Mouse (Mus musculus): ENCODE data around the gene Atp11a.

Gene Atp11a

DNA sequence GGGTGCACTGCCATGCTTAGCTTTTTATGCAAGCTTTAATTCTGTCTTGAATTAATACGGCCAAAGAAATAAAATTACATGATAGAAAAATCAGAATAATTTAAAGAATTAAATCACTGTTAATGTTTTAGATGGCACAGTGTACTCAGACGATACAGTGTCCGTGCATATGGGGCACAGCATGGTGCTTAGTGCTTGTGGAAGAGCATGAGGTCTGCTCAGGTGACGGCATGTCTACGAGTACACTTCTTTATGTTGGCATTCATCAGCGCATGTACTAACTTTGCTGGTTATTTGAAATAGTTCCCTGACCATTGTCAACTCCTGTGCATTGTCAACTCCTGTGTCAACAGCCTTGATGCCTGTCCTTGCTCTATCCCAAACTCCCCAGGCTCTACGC lies 12.5 kb downstream of the Atp11a start:
- no peak for DNase-seq (ENCODE audit: low spot score in 2 of 2)

DNA sequence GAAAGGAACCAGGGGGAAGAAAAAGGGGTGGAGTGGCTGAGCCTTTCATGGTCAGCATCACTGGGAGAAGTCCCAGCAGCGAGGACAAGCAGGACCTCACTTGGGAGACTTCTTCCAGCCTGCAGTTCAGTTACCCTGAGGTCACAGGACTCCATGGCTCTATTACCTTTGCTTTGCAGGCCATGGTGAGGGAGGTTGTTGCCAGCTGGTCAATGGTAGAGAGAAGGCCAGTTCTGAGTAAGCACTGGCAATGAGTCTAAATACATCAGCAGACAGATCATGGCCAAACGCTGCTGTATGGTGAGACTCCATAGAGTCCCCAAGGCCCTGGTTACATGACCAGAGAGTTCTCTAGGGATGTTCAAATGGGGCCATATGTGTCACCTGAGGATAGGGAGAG lies 15.5 kb downstream of the Atp11a start:
- DNase-seq (ENCODE audit: low spot score in 2 of 2), result no peak

DNA sequence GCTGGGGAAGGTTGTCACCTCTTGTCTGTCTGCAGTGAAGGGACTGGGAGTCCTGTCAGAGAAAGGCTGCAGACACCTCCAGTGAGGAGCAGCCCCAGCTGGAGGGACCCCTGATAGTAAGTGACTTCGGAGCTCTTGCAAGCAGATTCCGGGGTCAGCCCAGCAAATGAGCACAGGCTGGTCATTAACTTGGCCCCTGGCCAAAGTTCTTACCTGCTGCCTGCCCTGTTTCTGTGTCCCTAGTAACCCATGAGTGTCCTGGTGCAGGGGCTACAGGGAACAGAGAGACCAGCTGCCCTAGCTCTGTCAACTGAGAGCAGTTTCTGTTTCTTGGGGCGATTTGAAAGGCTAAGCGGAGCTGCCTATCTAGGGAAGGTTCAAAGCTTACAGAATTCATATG lies 17.1 kb downstream of the Atp11a start:
- no peak for DNase-seq (ENCODE audit: low spot score in 2 of 2)

DNA sequence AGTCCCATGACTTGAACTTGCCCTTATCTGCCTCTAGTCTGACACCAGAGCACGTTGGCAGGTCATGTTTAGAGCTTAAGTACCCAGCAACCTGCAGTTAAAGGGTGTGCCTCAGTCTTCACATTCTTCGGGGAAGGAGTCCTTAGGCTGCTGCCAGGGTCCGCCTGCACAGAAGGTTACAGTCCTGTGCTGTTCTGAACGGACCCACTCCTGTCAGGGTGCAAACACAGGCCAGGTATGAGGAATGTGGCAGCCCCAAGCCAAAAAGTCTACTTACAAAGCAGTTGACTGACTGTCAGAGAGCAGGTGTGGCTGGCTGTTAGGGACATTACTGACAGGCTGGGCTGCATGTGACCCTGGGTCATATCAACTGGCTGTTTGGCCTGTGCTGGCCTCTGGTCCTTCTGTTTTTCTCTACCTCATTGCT lies 18.1 kb downstream of the Atp11a start:
- no peak for DNase-seq (ENCODE audit: low spot score in 2 of 2)

DNA sequence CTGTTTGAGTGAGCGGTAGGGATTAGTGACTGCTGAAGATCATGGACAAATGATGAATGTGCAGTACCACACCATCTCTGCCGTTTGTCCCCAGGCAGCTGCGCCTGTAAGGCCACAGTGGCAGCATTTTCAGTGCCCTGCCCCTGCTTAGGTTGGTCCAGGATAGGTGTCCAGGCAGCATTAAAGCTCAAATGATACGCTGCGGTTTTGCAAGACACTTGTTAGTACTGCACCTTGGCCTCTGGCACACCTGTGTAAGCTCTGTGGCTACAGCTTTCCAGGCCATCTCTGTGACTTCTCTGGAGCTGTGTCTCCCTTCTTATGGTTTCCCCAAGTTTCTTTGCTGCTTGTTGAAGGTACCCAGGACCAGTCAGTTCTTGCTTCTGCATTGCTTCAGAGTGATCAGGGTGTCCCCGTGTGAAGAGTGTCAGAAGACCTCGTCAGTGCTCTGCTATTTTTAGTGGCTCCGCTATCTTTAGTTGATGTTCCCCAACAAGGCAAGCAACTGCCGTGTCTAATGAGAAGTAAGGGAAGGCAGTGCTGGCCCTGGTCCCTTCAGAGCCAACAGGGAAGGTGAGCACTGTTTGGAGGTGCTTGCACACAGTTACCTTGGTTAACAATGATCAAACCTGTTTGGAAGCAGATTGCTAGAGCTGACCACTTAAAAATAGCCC lies 18.6 kb downstream of the Atp11a start:
- DNase-seq (ENCODE audit: low spot score in 2 of 2), result no peak

DNA sequence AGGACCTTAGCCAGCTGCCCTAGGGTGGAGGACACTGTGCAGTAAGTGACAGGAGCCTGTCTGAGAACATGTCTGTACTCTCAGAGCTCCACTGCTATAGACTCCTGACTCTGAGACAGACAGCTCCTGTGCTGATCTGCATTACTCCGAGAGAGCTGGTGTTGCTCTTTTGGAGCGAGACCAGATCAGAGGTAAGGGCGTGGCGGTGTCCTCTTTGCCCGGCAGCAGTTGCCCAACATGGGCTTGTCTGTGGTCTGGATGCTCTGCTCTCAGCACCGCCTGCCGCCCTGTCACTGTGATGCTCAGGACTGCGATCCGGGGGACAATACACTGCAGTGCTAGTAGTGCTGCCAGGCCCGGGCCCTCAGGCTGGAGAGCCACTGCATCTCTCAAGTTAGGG lies 19.4 kb downstream of the Atp11a start:
- no peak for DNase-seq (ENCODE audit: low spot score in 2 of 2)

DNA sequence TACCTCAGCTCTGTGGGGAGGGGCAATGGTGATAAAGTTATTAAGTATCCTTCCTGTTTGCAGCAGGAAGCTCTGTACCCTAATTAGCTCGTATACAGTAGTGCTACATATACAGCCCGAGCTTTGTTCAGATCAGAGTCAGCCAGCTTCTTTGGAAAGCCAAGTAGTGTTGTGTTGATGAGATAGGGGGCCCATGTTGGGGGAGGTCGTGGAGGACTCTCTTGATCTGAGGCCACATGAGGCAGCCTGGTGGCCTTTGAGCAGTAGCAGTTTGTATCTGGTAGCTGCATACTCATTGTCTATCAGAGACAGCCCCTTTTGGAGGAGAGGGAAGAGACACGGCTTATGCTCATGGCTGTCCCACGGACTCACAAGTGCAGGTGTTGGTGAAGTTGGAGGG lies 20.4 kb downstream of the Atp11a start:
- no peak for DNase-seq (ENCODE audit: low spot score in 2 of 2)

DNA sequence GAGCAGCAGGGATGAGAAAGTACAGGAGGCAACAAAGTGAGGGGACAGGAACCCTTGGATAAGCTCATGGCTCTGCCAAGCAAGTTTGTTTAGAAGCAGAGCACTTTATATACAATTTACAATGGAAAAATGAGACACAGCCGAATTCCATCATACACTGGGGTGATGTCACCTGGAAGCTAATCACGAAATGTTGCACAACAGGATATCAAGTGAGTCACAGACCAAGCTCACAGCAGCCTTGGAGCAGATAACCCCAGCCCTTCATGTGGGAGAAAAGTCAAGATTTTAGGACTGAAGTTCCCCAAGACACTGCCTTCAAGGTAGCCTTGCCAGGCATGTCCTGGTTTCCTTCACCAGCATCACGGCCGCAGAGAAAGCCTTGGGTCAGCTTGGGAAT lies 22.7 kb downstream of the Atp11a start:
- no peak for DNase-seq (ENCODE audit: low spot score in 2 of 2)

DNA sequence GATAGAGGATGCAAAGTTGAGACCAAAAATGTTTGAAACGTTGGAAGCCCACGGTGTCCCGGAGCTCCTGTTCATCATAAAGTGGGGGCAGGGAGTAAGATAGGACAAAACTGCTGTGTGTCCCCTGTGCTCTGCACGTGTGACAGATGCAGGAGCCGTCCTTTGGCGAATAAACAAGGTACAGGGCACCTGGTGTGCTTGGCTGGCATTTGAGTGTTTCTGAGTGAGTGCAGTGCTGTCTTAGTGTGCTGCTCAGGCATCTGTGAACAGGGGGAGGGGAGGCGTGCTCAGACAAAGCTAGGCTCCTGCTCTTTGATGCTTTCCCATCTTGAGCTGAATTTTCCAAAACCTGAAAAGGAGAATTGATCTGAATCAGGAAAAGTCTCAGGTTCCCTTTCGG lies 28.7 kb downstream of the Atp11a start:
- no peak for DNase-seq (ENCODE audit: low spot score in 2 of 2)

DNA sequence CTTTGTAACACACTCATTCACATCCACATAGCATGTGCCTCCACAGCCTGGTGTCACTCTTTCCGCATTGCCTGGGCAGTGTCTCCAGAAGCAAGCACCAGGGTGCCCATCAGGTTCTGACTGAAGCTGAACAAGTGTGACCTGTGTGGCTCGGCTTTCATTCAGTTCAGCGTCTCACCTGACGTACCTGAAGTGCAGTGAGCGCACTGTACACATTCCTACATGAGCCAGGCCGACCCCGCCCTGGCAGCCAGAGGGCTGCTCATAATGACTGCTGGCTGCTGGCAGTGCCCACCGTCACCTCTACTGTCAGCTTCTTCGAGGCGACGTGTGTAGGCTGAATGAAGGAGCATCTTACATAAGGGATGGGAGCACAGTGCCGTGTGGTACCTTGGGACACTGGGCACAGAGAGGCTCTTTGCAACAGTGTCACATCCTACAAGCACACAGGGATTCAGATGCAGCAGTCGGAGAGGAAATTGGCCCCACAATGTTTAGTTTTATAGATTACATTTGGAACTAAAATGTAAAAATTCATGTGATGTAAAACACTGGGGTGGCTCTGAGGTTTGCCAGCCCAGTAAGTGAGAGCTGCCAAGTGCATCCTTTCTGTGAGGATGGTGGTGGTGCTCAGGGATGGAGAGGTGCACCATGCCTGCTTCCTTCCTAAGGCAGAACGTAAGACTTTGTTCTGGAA lies 29.6 kb downstream of the Atp11a start:
- DNase-seq (ENCODE audit: low spot score in 2 of 2), result no peak

DNA sequence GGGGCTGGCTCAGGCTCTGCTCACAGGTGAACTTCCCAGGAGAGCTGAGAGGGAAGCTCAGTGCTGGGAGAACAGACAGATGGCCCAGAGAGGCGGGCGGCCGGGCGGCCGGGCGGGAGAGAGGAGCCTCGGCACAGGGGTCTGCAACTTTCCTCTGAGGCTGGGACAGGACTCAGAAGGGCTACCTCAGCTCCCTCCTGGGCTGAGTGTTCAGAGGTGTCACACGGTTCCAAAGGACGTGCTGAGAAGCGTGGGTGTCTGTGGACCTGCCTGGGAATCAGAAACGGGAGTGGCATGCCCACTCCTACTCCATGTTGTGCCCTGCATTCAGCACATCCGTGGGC lies 30.1 kb downstream of the Atp11a start:
- DNase-seq (ENCODE audit: low spot score in 2 of 2), result no peak

DNA sequence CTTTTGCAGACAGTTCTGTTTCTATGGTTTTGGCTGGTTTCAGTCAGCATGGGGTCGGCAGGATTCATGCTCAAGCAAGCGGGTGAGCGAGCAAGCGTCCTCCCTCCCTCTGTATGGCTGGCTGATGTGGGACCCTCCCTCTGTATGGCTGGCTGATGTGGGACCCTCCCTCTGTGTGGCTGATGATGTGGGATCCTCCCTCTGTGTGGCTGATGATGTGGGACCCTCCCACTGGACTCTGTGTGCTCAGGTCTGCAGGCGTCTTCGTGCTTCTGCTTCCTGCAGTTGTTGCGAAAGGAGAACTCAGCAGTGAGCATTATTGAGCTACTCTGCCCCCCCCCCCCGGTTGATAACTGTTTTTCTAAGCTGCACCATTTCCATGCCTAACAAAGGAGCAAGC lies 30.6 kb downstream of the Atp11a start:
- no peak for DNase-seq (ENCODE audit: low spot score in 2 of 2)

DNA sequence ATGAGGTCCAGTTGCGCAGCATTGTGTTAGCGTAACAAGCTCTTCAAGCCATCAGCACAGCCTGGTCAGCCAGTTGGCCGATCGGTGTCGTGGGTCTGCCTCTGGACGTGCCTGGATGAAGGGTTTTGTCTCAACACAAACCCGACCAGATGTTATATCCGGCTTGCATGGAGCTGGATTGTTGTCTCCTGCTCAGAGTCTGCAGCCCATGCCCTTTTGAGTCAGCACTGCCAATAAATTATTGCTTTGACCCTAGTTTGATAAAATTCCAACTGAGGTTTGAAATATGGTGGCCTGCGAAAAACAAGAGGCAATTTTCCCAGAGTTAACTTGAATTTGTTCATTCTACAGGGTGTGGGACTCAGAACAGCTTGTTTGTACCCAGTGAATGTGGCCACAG lies 31.9 kb downstream of the Atp11a start:
- DNase-seq (ENCODE audit: low spot score in 2 of 2), result no peak

DNA sequence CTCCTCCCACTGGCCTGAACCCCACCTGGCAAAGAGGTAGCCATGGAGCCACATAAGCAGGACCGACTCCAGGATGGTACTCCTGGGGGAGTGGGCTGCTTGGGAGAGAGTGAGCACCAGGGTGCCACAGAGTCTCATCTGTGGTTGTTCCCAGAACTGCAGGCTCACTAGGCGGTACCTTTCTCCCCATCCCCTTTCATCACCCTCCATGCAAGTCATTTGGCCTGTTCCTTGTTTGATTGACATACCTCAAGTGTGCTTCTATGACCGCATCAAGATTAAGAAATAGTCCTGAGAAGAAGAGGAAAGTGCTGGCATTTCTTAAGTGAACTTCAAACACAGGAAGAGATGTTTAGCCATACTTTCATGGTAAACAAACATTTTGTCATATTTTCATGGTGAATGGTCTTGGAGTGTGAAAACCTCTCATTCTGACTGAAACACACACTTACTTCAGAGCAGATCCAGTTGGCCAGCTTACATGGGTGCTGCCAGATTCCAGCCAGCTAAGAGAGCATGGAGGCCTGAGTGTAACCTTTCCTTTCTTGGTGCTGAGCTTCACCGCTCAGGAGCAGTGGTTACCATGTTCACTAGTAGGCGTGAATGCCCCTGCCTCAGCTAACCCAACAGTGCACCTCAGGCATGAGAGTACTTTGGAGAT lies 38.3 kb downstream of the Atp11a start:
- DNase-seq (ENCODE audit: low spot score in 2 of 2), result no peak

DNA sequence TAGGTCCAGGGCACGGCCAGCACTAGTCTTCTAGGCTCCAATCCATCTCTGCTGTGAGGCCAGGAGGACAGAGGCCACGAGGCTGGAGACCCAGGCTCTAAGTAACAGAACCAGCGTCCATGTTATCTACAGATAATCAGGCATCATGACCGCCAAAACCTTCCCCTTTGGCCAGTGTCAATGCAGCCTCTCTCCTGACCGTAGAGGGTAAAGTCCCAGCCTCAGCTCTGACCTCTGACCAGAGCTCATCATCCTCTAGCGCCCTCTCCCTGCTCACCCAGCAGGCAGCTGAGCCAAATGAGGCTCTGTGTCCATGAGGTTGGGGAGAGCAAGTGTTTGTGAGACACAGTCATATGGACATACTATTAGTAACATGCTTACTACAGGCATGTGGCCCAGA lies 42.3 kb downstream of the Atp11a start:
- DNase-seq (ENCODE audit: low spot score in 2 of 2), result no peak

DNA sequence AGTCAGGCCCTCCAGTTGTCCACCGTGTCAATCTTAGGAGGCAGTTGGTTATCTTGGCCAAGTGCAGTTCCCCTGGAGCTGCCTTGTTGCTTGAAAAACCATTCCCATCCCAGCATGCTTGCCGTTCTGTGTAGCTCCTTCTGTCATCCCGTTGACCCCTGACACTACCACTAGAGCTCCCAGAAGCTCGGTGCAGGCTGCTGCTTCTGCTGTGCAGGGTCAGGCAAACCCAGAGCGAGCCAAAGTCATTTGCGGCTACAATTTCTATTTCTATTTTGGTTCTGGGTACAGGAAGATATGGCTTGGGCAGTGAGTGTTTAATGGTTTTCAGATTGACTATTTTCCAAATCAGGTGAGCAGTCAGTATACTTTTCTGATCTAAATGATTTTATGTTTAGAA lies 43.0 kb downstream of the Atp11a start:
- no peak for DNase-seq (ENCODE audit: low spot score in 2 of 2)

DNA sequence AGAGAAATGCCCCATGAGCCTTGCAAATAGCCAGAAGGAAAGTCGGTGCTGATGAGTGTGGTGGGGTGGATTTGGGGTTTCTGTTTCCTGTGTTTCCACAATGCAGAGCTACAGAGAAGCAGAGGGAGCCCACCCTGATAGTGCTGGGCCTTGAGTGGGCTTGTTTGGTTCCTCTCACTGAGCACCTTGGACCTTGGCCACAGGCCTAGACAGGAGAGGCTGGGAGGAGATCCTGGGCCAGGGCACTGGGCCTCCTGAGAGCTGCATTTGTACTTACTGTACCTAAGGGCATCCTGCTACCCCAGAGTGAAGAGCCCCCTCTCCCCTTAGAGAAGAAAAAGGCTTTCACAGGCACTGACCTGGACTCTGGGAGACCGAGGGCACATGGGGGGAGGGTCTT lies 43.4 kb downstream of the Atp11a start:
- no peak for DNase-seq (ENCODE audit: low spot score in 2 of 2)

DNA sequence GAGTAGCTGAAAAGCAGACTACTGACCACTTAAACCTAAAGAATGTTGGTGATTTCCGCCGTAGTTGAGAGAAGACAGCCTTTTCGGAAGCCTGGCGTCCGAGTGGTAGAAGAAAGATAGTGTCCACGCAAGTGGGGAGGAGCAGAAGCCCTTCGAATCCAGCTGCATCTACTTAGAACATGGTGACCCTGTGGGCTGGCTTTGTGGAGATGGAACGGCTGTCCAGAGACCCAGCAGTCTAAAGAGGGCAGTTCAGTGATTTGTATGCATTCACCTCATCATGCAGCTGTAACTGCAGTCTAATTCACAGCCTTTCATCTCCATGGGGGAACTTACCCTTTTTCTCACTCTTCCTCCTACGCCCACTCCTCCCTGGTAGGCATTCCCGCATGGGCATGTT lies 44.8 kb downstream of the Atp11a start:
- no peak for DNase-seq (ENCODE audit: low spot score in 2 of 2)

DNA sequence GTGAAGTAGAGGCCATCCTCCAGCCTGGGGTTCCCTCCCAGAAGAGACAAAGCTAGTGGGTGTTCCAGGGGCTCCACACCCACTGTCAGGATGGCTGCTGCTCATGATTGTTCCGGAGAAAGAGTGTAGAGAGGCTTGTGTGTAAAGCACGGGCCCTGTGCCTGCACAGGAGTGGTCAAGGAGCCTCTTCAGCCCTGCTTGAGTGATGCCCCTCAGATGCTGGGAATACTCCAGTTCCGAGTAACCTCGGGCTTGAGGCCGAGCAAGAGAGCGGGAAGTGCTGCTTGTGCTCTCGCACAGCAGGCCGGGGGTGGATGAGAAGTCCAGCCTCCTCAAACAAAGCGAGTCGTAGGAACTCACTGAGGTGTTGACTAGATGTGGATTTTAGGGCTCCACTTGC lies 46.3 kb downstream of the Atp11a start:
- no peak for DNase-seq (ENCODE audit: low spot score in 2 of 2)

DNA sequence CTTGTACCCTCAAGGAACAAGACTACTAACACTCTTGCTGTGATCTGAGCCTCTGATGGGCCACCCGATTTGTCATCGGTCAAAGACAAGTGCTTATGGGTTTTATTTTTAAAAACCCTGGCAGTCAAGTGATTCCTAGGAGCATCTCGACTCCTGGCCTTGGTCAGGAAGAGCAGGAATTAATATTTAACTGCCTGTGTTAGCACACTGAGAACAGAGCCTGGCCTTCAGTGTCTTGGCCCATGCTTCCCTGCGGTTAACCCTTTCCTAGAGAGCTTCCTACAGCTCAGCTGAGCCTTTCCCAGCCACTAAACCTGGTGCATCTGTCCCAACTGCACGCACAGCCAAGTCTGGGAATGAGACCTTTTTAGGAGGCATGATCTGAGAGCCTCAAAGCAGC lies 48.1 kb downstream of the Atp11a start:
- DNase-seq (ENCODE audit: low spot score in 2 of 2), result no peak

DNA sequence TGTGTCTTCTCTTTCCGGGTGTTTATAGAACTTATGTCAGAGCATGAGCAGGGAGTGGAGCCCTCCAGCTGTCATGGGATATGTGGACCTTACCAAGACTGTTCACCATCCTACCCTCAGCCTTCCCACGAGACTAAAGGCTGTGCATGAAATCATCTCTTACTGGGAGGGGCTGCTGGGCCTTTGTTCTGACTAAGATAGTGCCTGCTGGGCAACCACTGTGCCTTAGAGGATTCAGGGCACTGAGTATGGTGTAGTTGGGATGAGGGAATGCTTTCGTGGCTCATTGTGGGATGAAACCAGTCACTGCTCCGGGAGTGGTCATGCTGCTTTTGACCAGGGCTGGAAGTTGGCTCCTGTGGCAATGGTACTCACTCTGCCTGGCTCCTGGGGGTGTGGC lies 48.8 kb downstream of the Atp11a start:
- no peak for DNase-seq (ENCODE audit: low spot score in 2 of 2)

DNA sequence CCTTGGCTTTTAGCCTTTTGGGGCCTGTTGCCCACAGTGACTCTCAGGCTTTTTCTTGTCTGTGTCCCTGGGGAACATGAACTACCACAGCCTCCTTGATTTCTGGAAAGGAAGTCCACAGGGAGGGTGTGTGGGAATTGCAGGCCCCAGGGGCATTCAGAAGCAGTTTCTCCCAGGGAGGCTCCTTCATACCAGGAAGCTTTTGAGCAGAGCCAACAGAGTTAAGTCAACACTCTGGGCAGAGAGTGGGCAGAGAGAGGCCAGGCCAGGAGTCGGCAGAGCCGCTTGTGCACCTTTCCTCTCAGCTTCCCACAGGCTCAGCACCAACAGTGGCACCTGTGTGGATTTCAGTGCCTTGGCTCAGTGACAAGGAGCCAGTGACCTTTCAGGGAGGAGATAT lies 51.2 kb downstream of the Atp11a start:
- no peak for DNase-seq (ENCODE audit: low spot score in 2 of 2)

DNA sequence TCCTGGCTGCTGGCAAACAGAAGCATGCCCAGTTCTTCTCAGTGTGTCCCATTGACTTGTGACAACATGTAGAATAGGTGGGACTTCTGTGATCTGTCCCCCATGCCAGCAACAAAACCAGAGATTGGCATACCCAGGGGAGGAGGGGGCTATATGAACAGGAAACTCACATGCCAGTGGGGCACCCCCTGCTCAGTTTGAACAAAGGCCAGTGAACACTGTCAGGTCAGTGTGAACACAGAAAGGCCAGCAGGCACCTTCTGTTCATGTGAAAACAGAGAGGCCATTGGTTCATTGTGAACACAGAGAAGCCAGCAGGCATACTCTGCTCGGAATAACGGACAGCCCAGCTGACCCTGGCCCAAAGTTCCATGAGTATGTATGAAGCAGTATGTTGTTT lies 52.7 kb downstream of the Atp11a start:
- DNase-seq (ENCODE audit: low spot score in 2 of 2), result no peak

DNA sequence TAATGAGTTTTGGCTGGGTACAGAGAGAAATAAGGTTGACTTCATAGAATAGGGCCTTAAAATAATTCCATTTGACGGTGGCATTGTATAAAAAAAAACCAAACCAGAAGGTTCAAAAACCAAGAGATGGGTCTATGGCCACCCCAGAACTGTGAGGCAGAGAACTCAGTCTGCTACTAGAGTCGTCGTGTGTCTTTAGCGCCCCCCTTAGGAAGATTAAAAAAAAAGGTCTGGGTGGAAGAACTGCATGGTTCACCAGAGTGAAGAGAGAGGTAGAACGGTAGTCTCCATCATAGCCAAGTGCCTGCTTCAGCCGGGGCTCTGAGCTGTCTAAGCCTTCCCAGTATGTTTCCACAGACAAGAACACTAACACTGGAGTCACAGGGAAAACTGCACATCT lies 54.4 kb downstream of the Atp11a start:
- no peak for DNase-seq (ENCODE audit: low spot score in 2 of 2)

Measured in frontal cortex, postnatal 14 days (tissue).